Mouse (Mus musculus): Measurements from ENCODE around the gene Wrnip1.

DNA sequence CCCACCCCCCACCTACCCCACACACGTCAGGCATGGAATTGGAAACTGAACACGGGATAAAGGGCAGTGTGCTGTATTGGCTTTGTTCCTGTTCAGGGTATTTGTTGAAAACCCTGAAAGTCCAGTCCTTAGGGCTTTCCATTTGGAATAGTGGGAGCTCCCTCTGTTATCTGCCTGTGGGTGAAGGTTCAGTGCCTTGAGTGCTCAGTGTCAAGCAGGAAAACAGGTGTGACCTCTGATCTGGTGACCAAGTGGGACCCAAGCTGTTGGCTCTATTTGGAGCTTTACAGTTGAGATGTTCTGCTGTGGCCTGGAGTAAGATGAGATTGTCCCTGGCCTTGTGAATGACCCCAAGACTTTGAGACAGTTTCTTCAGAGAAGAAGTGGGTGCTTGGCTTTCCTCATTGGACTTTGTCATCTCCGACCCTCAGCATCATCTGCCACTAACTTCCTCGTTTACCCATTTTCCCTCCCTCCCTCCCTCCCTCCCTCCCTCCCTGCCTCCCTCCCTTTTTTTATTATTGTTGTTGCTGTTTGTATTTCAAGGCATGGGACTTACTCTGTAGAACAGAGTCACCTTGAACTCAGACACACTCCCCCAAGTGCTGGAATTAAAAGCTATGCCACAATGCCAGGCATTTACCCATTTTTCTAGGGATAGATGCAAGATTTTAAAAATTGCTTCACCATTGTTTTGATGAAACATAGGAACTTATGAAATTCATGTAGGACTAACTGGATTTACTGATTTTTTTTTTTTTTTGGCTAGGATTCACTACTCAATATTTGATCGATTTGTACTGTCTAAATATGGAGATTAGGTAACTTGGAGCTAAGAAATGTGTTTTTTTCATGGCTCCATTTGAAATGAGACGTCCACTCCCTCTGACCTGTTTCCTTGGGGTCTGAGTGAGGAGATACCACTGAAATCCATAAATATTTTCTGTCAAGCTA, 22.8 kb downstream of the Wrnip1 start:
- TF ChIP-seq CTCF (IDR thresholded peaks at IDR 0.05; ENCODE audit: low read depth), result no peak
- TF ChIP-seq EP300 (IDR thresholded peaks at IDR 0.05; ENCODE audit: low read depth), result no peak
